ENCODE assay signal across 20 mouse cellular contexts in genomic region chr6:34148021-34148420, GRCm38 (mm10). TPM values are rescaled to one million over a fixed set of nuclear protein-coding genes. Genes with fewer than 3 reads are reported as not detected.
A peak's percentile ranks its signal among the peaks of the same experiment; 100 is the strongest.
DNase-seq lines count a peak whose midpoint lies in the region; ATAC-seq and TF ChIP-seq lines count a peak whose summit lies in the region.
"Had no signal": no experiment of that assay in that cellular context is flagged by ENCODE, and none has a peak within 500 bp of the region (broad histone marks: within the 10 kb centered on the region; RNA-seq: fewer than 3 reads in every experiment).

No protein-coding gene starts in this region.

- WGBS in forebrain, embryonic 15.5 days = 62% methylated on average over 3 of the region's 3 CpGs
- 89% methylated on average over 3 of the region's 3 CpGs for WGBS in forebrain, embryonic 11.5 days
- 81% methylated on average over 3 of the region's 3 CpGs for WGBS in forebrain, embryonic 16.5 days
- 87% methylated on average over 3 of the region's 3 CpGs for WGBS in cerebellum, adult 2 months

- no peak for TF ChIP-seq POLR2A in brain, embryonic 14.5 days (IDR thresholded peaks at IDR 0.05; ENCODE audit: borderline replicate concordance, extremely low read depth, insufficient read depth, insufficient read length, poor library complexity, severe bottlenecking)
- TF ChIP-seq POLR2A in cerebellum, adult 2 months (IDR thresholded peaks at IDR 0.05; ENCODE audit: borderline replicate concordance, insufficient read depth, low read length) = no peak

- TF ChIP-seq CTCF in brain, embryonic 14.5 days (IDR thresholded peaks at IDR 0.05; ENCODE audit: borderline replicate concordance, extremely low read depth, insufficient read depth, insufficient read length) = no peak
- no peak for TF ChIP-seq CTCF in cerebellum, adult 2 months (IDR thresholded peaks at IDR 0.05; ENCODE audit: borderline replicate concordance, insufficient read depth, low read depth, low read length)

- no peaks in the 10 kb centered on the region for H3K9me3 ChIP-seq in forebrain, embryonic 15.5 days
- H3K9me3 ChIP-seq in forebrain, embryonic 11.5 days (ENCODE audit: control insufficient read depth, low read length) = no peaks in the 10 kb centered on the region
- H3K9me3 ChIP-seq in forebrain, embryonic 16.5 days (ENCODE audit: control insufficient read depth, low read length) = no peaks in the 10 kb centered on the region
- H3K9me3 ChIP-seq: embryonic facial prominence, embryonic 15.5 days; hindbrain, embryonic 15.5 days had no signal

- H3K27ac ChIP-seq in forebrain, embryonic 15.5 days (replicated peaks) = peak overlapping the region; percentile 76
- no peak overlapping the region for H3K27ac ChIP-seq in forebrain, embryonic 11.5 days (ENCODE audit: low read depth, low read length)
- peak overlapping the region; percentile 72 for H3K27ac ChIP-seq in forebrain, embryonic 16.5 days (ENCODE audit: low read length)
- H3K27ac ChIP-seq in cerebellum, adult 2 months (ENCODE audit: insufficient read depth, low read length) = no peak overlapping the region
- H3K27ac ChIP-seq: embryonic facial prominence, embryonic 12.5 days; embryonic facial prominence, embryonic 15.5 days; hindbrain, embryonic 12.5 days; hindbrain, embryonic 15.5 days had no signal

- H3K4me1 ChIP-seq in forebrain, embryonic 15.5 days = peaks cover 45% of the 10 kb centered on the region
- no peaks in the 10 kb centered on the region; the same call in 1 of the 2 replicates for H3K4me1 ChIP-seq in forebrain, embryonic 11.5 days (replicated peaks; ENCODE audit: control insufficient read depth, insufficient read depth, low read length)
- H3K4me1 ChIP-seq in forebrain, embryonic 16.5 days (replicated peaks; ENCODE audit: control insufficient read depth, insufficient read depth, low read length) = peaks cover 21% of the 10 kb centered on the region
- H3K4me1 ChIP-seq in cerebellum, adult 2 months (ENCODE audit: control insufficient read depth, insufficient read depth, low read length) = no peaks in the 10 kb centered on the region
- H3K4me1 ChIP-seq: hindbrain, embryonic 12.5 days had no signal

- no peak overlapping the region for H3K4me3 ChIP-seq in forebrain, embryonic 15.5 days
- H3K4me3 ChIP-seq in forebrain, embryonic 11.5 days (ENCODE audit: low read depth, low read length) = no peak overlapping the region
- no peak overlapping the region for H3K4me3 ChIP-seq in forebrain, embryonic 16.5 days (replicated peaks; ENCODE audit: low read length)
- H3K4me3 ChIP-seq in cerebellum, adult 2 months (replicated peaks; ENCODE audit: insufficient read depth, low read depth, low read length) = no peak overlapping the region
- H3K4me3 ChIP-seq: embryonic facial prominence, embryonic 12.5 days; embryonic facial prominence, embryonic 15.5 days; hindbrain, embryonic 12.5 days; hindbrain, embryonic 15.5 days had no signal

- DNase-seq in forebrain, embryonic 11.5 days (ENCODE audit: low spot score) = no peak
- DNase-seq in brain, embryonic 14.5 days (ENCODE audit: low read depth) = peak; percentile 71
- peak; percentile 63 for DNase-seq in retina, postnatal 1 day
- DNase-seq in cerebellum, adult 2 months = no peak
- DNase-seq: adrenal gland, adult 2 months; adrenal gland, postnatal 14 days; cerebellum, adult 18-20 months; cerebellum, adult 9-11 months; cerebellum, postnatal 25 days; gastrocnemius, postnatal 25 days; kidney, adult 11 months; kidney, adult 8-10 months had no signal

- peak; percentile 44 for ATAC-seq in forebrain, embryonic 15.5 days (replicated peaks)
- no peak for ATAC-seq in forebrain, embryonic 11.5 days (replicated peaks; ENCODE audit: low FRiP score)
- ATAC-seq in forebrain, embryonic 16.5 days = peak; percentile 47; the same call in 1 of the 2 replicates
- ATAC-seq: CD4-positive, CD25-positive, alpha-beta regulatory T cell, adult 4 months had no signal

- H3K9ac ChIP-seq in forebrain, embryonic 15.5 days (replicated peaks) = no peak overlapping the region
- H3K9ac ChIP-seq in forebrain, embryonic 11.5 days (ENCODE audit: low read length) = no peak overlapping the region
- no peak overlapping the region for H3K9ac ChIP-seq in forebrain, embryonic 16.5 days (replicated peaks; ENCODE audit: low read depth, low read length)
- H3K9ac ChIP-seq: embryonic facial prominence, embryonic 12.5 days; embryonic facial prominence, embryonic 15.5 days; hindbrain, embryonic 12.5 days; hindbrain, embryonic 15.5 days had no signal

- H3K27me3 ChIP-seq in forebrain, embryonic 15.5 days = no peaks in the 10 kb centered on the region
- H3K27me3 ChIP-seq in forebrain, embryonic 11.5 days (ENCODE audit: control insufficient read depth, insufficient read depth, low read length) = no peaks in the 10 kb centered on the region
- no peaks in the 10 kb centered on the region for H3K27me3 ChIP-seq in forebrain, embryonic 16.5 days (replicated peaks; ENCODE audit: control insufficient read depth, insufficient read depth, low read length)
- H3K27me3 ChIP-seq in cerebellum, adult 2 months (ENCODE audit: control insufficient read depth, insufficient read depth, low read length) = no peaks in the 10 kb centered on the region
- H3K27me3 ChIP-seq: embryonic facial prominence, embryonic 12.5 days; embryonic facial prominence, embryonic 15.5 days; hindbrain, embryonic 12.5 days; hindbrain, embryonic 15.5 days had no signal

- no peaks in the 10 kb centered on the region for H3K36me3 ChIP-seq in forebrain, embryonic 15.5 days
- no peaks in the 10 kb centered on the region for H3K36me3 ChIP-seq in forebrain, embryonic 11.5 days (ENCODE audit: control insufficient read depth, insufficient read depth, low read length)
- no peaks in the 10 kb centered on the region for H3K36me3 ChIP-seq in forebrain, embryonic 16.5 days (ENCODE audit: control insufficient read depth, insufficient read depth)
- H3K36me3 ChIP-seq: embryonic facial prominence, embryonic 12.5 days; embryonic facial prominence, embryonic 15.5 days; hindbrain, embryonic 12.5 days; hindbrain, embryonic 15.5 days had no signal

- no peak overlapping the region for H3K4me2 ChIP-seq in forebrain, embryonic 15.5 days (replicated peaks)
- no peak overlapping the region for H3K4me2 ChIP-seq in forebrain, embryonic 11.5 days (ENCODE audit: low read depth, low read length, severe bottlenecking)
- H3K4me2 ChIP-seq in forebrain, embryonic 16.5 days (ENCODE audit: low read length) = no peak overlapping the region
- H3K4me2 ChIP-seq: embryonic facial prominence, embryonic 12.5 days; embryonic facial prominence, embryonic 15.5 days; heart, embryonic 11.5 days; hindbrain, embryonic 12.5 days; hindbrain, embryonic 15.5 days had no signal

RNA-seq across cellular contexts. Expression of gene Slc35b4, which starts 28.9 kb away (rescaled TPM):
- polyA plus RNA-seq in forebrain, embryonic 15.5 days (2015; fragmentation: Nextera tagmentation; extraction: Ambion mirVana) = 47.5 and 48.8 TPM in 2 replicates
- polyA plus RNA-seq in forebrain, embryonic 11.5 days (2014; fragmentation: Nextera tagmentation; extraction: Ambion mirVana) = 47.1 and 49.6 TPM in 2 replicates
- polyA plus RNA-seq in brain, embryonic 14.5 days (2012; rRNA removed) = 39.9 and 40.8 TPM in 2 replicates
- 49.0 and 52.7 TPM in 2 replicates for polyA plus RNA-seq in forebrain, embryonic 16.5 days (2015; fragmentation: Nextera tagmentation; extraction: Ambion mirVana)
- 45.8 and 46.4 TPM in 2 replicates for polyA plus RNA-seq in cerebellum, adult 2 months (2012; rRNA removed)

Comparison
In these comparisons a context has a peak if more than half of its experiments do, and no peak if none do; other contexts are left out.
1. H3K27ac ChIP-seq: peak in forebrain, embryonic 15.5 days (single experiment) and forebrain, embryonic 16.5 days (single experiment); none in forebrain, embryonic 11.5 days (single experiment) and cerebellum, adult 2 months (single experiment).
2. DNase-seq: peak in brain, embryonic 14.5 days (single experiment) and retina, postnatal 1 day (single experiment); none in forebrain, embryonic 11.5 days (single experiment) and cerebellum, adult 2 months (0 of 2).